Mouse (Mus musculus) layer of hippocampus, adult 2 months (tissue): ENCODE data around the gene Kcnip4. TPM values are rescaled to one million over a fixed set of nuclear protein-coding genes. Genes with fewer than 3 reads are reported as not detected.
A peak's percentile ranks its signal among the peaks of the same experiment; 100 is the strongest.

Experiments
- DNase-seq, 2 experiments: peaks; one replicate each; pipeline ENCODE4 v3.0.0; 2022; ENCODE audit warnings: low spot score in 2 of 2
- H3K27ac ChIP-seq: fragments of 200-600 bp; 2 replicates; pipeline ENCODE4 v1.8.1; 2022
- H3K4me3 ChIP-seq: fragments of 200-600 bp; 2 replicates; pipeline ENCODE4 v1.8.1; 2022; ENCODE audit warnings: mild to moderate bottlenecking
- CTCF ChIP-seq: fragments of 200-600 bp; conservative IDR thresholded peaks from 2 replicates; pipeline ENCODE4 v1.8.1; 2022; ENCODE audit warnings: antibody characterized with exemption, mild to moderate bottlenecking, moderate library complexity
- total RNA-seq, 2 experiments: library from RNA; stranded (reverse); gene quantifications; 2 replicates each; pipeline ENCODE4 v1.2.3; 2021

The Kcnip4 gene
- total RNA-seq, 2 experiments from 2014 or later, result 54.4 to 58.5 TPM

DNA sequence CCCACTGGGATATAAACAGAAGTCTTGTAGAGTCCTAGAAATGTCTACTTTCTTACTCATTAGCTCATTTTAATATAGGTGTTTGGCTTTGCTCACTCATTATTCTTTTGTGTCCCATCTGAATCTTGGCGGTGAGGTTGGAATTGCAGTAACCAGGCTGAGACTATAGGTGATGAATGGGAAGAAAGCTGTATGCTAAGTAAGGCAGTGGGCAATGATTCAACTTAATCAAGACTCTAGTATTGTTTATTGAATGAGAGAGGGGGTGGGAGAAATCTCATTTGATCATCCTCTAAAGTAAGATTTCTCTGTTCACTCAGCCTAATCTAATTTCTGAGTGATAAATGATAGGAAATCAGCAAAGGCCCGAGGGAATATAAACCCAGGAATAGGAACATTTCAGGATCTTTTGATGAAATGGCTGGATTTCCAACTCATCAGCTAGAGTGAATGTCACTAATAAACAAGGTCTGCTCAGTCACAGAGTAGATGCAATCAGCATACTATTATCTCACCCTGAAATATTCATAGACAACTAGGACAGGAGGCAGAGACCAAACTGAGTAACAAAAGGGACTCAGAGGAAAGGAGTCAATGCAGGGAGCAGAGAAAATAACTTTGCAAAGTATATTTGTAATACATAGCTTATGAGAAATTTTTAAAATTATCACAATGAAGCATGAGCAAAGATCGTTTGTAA, 660.3 kb downstream of the Kcnip4 start:
- no peak overlapping the region for H3K4me3 ChIP-seq
- H3K27ac ChIP-seq, result no peak overlapping the region
- no peak for DNase-seq
- no peak for TF ChIP-seq CTCF

DNA sequence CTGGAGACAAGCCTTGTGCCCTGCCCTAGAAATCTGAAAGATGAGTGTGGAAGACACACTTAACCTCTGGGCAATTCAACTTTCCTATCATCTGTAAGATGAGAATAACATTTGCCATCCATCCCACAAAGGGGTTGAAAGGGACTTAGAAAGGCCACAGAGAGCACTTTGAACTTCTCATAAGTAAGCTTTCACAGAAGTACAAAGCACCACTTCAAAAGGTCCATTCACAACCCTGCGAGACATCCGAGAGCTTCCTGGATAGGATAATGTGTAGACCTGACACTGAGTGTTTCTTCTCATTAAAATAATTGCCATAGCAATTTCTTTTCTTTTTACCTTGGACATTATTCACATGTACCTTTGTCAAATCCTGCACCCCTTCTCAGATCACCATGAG, 683.7 kb downstream of the Kcnip4 start:
- no peak for TF ChIP-seq CTCF
- no peak for DNase-seq
- Histone ChIP-seq H3K4me3 (no peak overlapping the region), H3K27ac (no peak overlapping the region)

DNA sequence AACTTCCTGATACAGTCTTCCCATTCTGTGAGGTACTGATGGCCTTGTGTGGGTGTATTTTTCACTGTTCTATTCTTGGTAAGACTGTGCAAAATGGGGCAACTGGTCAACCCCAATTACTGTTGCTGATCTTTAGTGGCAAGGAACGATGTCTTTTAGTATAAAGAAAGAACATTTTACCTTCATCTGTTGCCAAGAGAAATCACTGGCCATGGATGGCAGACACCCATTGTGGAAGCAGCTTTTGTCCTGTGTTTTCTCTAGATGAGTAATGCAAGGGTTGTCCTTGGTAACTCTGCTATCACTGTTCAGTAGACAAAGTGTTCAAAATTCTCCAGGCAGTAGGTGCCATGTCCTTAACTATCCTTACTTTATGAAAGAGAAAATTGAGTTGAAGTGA, 729.2 kb downstream of the Kcnip4 start:
- no peak overlapping the region for H3K27ac ChIP-seq
- DNase-seq, result no peak

DNA sequence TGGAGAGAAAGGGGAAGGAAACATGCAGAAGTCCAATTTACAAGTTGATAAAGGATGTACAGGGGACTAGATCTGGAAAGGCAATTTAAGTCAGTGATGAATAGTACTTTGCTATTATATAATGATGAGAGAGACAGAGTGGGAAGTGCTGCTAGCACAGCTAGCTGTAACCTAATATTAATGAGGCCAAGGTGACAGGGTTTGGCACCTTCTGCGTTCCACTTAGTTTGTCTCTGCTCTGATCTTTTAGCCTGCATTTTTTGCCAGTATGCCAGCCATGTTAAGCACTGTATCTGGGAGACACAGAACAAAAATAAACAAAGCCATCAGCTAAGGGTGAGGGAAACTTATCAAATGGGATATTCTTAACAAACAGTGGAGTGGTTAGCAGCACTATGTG, 745.3 kb downstream of the Kcnip4 start:
- Histone ChIP-seq H3K27ac (peak overlapping the region; percentile 51; the same call in 1 of the 2 replicates), H3K4me3 (no peak overlapping the region)
- DNase-seq, result no peak
- TF ChIP-seq CTCF, result no peak

More for the DNA sequence above, 729.2 kb downstream of the Kcnip4 start:
- no peak overlapping the region for H3K4me3 ChIP-seq
- TF ChIP-seq CTCF, result no peak

- Histone ChIP-seq H3K27ac (no peak overlapping the region), H3K4me3 (no peak overlapping the region)
- DNase-seq, result no peak
- TF ChIP-seq CTCF, result no peak
Measured at GRCm38 (mm10) chr5:48748613-48749012, 776.1 kb downstream of the Kcnip4 start.

DNA sequence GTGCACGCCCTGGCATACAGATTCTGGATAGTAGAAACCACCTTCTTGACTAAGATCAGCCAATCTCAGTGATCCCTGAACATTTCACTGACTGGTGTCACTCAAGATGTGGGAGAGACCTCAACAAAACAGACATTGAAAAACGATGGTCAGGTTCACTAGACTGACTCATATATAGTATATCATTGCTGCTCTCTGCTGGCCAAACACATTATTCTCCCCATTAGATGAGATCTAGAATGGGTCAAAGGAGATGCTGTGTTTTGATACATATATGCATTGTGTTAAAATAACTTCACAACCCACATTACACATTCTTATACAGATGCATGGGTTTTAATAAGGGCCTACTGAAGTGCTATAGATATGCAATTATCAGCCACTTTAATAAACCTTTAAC, 787.1 kb downstream of the Kcnip4 start:
- DNase-seq, result peak in 1 of 2 experiments; percentile 18
- Histone ChIP-seq H3K4me3 (no peak overlapping the region), H3K27ac (no peak overlapping the region)
- peak; percentile 71 for TF ChIP-seq CTCF

GRCm38 (mm10) chr5:48718166-48718565, 806.5 kb downstream of the Kcnip4 start:
- no peak for TF ChIP-seq CTCF
- Histone ChIP-seq H3K4me3 (no peak overlapping the region), H3K27ac (peak overlapping the region; percentile 59; the same call in 1 of the 2 replicates)
- DNase-seq, result peak in 1 of 2 experiments; percentile 14

DNA sequence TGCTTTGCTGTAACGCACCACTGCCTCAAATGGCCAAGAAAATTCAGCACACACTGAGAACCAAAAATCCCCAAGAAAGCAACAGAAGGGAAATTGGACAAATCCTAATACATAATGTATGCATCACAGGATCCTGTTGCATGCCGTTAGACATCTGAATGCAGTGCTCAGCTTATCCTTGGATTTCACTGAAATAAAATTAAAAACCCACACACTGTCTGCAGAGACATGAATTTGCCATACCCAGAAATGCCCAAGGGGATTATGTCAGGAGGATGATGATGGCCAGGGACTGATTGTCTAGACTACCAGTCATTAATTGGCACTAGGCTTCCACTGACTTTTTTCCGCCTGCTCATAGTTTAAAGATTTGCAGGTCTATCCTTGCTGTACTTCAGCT, 818.7 kb downstream of the Kcnip4 start:
- DNase-seq, result no peak
- Histone ChIP-seq H3K27ac (no peak overlapping the region), H3K4me3 (no peak overlapping the region)
- no peak for TF ChIP-seq CTCF

GRCm38 (mm10) chr5:48687068-48687467, 837.6 kb downstream of the Kcnip4 start:
- no peak overlapping the region for H3K4me3 ChIP-seq
- H3K27ac ChIP-seq, result no peak overlapping the region
- no peak for DNase-seq
- TF ChIP-seq CTCF, result no peak

DNA sequence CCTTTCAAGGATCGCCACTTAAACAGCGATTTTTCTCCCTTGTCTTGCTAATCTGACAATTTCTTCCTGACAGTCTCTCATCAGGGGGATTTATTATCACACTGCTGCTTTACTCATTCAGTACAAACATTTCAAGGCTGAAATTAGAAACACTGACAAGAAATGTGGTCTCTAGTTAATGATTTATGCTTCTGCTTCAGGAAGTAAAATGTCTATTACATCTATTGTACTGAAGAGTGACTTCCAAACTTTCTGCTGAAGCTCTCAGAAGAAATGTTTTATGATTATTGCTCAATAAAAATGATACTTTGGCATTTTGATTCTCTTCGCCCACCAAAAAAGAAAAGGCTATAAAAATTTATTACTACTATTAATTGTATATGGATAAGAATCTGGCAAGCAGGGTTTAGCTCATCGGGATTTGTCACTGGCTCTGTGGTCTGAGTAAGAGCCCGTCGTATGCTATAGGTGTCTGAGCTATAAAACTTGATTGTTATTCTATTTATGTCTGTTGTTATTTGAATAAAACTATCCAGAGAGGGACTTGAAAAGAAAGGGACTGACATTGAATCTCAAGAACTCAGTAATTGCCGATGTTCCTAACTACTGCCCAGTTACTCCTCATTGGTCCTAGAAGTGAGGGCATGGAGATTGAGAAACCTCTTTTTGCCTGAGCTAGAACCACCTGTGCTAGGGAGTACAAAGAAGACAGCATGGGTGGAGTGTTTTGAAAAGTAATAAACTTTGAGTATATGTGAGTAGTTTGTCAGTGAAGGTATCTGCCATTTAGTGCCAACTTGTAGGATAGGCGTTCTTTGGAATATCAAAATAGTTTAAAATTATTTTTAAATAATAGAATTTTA, 844.7 kb downstream of the Kcnip4 start:
- Histone ChIP-seq H3K4me3 (no peak overlapping the region), H3K27ac (no peak overlapping the region)
- no peak for TF ChIP-seq CTCF
- DNase-seq, result no peak

GRCm38 (mm10) chr5:48662504-48662903, 862.2 kb downstream of the Kcnip4 start:
- TF ChIP-seq CTCF, result no peak
- Histone ChIP-seq H3K27ac (no peak overlapping the region), H3K4me3 (no peak overlapping the region)
- no peak for DNase-seq

DNA sequence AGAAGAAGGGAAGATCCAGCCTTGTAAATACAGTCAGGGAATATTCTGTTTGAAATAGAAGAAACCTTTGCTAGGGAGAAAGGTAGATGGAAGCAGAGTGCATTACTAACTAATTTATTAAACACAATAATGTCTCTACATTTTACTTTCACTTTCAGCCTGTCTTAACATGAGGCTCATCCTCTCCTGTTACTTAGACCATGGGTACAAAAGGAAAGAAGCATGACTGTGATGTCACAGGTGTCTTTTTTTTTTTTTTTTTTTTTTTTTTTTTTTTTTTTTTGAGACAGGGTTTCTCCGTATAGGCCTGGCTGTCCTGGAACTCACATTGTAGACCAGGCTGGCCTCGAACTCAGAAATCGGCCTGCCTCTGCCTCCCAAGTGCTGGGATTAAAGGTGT, 864.7 kb downstream of the Kcnip4 start:
- H3K4me3 ChIP-seq, result no peak overlapping the region
- no peak for TF ChIP-seq CTCF
- no peak overlapping the region for H3K27ac ChIP-seq
- DNase-seq, result no peak

DNA sequence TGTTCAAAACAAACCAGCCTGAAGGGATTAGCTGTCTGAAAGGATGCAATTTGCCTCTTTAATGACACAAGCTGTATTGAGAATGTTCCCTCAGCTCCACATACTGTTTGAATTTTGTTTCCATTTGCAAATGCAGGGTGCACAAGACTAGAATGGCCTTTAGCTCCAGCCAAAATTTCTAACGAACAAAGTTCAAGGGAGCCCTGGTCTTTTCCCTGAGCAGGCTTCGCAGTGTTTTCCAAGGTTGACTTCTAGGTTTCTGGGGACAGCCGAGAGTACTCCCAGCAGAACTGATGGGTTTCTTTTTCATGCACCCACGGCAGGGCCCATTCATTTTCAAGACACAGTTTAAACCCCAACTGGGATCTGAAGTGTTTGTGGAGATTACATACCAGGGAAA, 874.2 kb downstream of the Kcnip4 start:
- H3K27ac ChIP-seq, result no peak overlapping the region
- no peak overlapping the region for H3K4me3 ChIP-seq
- no peak for DNase-seq
- no peak for TF ChIP-seq CTCF

DNA sequence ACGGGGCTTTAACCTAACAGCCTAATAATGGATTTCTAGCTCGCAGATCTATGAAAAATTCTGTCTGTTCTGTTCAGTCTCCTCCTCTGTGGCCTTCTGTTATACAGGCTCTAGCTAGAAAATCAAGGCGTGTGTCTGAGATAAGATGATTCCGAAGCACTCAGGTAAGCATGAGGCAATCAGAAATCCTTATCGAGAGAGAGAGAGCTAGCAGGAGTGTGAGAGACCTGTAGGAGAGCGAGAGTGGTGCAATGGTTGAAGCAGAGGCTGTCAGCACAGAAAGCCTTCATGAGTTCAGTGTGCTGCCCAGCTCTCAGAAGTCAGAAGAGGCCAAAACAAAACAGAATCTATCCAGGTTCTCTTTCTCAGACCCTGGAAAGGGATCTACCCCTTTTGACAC, 888.0 kb downstream of the Kcnip4 start:
- DNase-seq, result no peak
- no peak overlapping the region for H3K4me3 ChIP-seq
- TF ChIP-seq CTCF, result no peak
- no peak overlapping the region for H3K27ac ChIP-seq
